Mouse (Mus musculus) neural tube, embryonic 12.5 days (tissue): ENCODE data around the gene S100a4. TPM values are rescaled to one million over a fixed set of nuclear protein-coding genes. Genes with fewer than 3 reads are reported as not detected.
A peak's percentile ranks its signal among the peaks of the same experiment; 100 is the strongest.

Experiments
- ATAC-seq: fragments of 200-750 bp; cut with Nextera tagmentation; 2 replicates; pipeline ENCODE4 v1.8.0; 2017; ENCODE audit warnings: low read depth, mild to moderate bottlenecking, moderate TSS enrichment, moderate library complexity; ENCODE audit not compliant: low FRiP score
- H3K27ac ChIP-seq: fragments of 300-500 bp; sonication (generic); 2 replicates; pipeline ENCODE4 v1.5.1; 2016
- H3K27me3 ChIP-seq: fragments of 300-500 bp; sonication (generic); replicated peaks from 2 replicates; pipeline ENCODE4 v1.6.1; 2016; ENCODE audit warnings: mild to moderate bottlenecking
- H3K36me3 ChIP-seq: fragments of 300-500 bp; sonication (generic); 2 replicates; pipeline ENCODE4 v1.6.1; 2016; ENCODE audit warnings: mild to moderate bottlenecking
- H3K4me1 ChIP-seq: fragments of 300-500 bp; sonication (generic); 2 replicates; pipeline ENCODE4 v1.6.1; 2016
- H3K4me2 ChIP-seq: fragments of 300-500 bp; sonication (generic); replicated peaks from 2 replicates; pipeline ENCODE4 v1.6.1; 2016; ENCODE audit warnings: mild to moderate bottlenecking
- H3K4me3 ChIP-seq: fragments of 300-500 bp; sonication (generic); 2 replicates; pipeline ENCODE4 v1.5.1; 2016
- H3K9ac ChIP-seq: fragments of 300-500 bp; sonication (generic); 2 replicates; pipeline ENCODE4 v1.6.1; 2016; ENCODE audit warnings: mild to moderate bottlenecking
- H3K9me3 ChIP-seq: fragments of 300-500 bp; sonication (generic); 2 replicates; pipeline ENCODE4 v1.6.1; 2016; ENCODE audit warnings: mild to moderate bottlenecking
- WGBS: fragments of 180-500 bp; shearing (Covaris S2); methylation state at CpG from one replicate; pipeline ENCODE4 v1.1.7; 2016; 5-methylcytosine and 5-hydroxymethylcytosine counted together
- polyA plus RNA-seq: library from polyadenylated mRNA; unstranded; fragments of >200 nt; fragmentation: Nextera tagmentation; extraction: Ambion mirVana; gene quantifications from 2 replicates; pipeline ENCODE4 v1.2.1, GENCODE M21; 2016

The S100a4 gene
- polyA plus RNA-seq, 1 experiment from 2014 or later, result 1.0 TPM

GRCm38 (mm10) chr3:90600458-90601195, 2.9 kb upstream of the S100a4 start:
- 84% methylated on average over 8 of the region's 8 CpGs for WGBS
- H3K9ac ChIP-seq, result no peak overlapping the region
- 0 out of 2 replicates have a peak, but pooled peaks cover 7% of the 10 kb centered on the region for H3K4me1 ChIP-seq
- H3K9me3 ChIP-seq, result no peaks in the 10 kb centered on the region
- H3K27ac ChIP-seq, result no peak overlapping the region
- no peak for ATAC-seq
- no peaks in the 10 kb centered on the region for H3K36me3 ChIP-seq
- H3K4me2 ChIP-seq, result no peak overlapping the region
- H3K27me3 ChIP-seq, result no peaks in the 10 kb centered on the region
- no peak overlapping the region for H3K4me3 ChIP-seq

- H3K36me3 ChIP-seq, result no peaks in the 10 kb centered on the region
- H3K4me2 ChIP-seq, result no peak within 1 kb of the TSS
- ATAC-seq, result no peak
- no peak within 1 kb of the TSS for H3K27ac ChIP-seq
- 0 out of 2 replicates have a peak, but pooled peaks cover 7% of the 10 kb centered on the region for H3K4me1 ChIP-seq
- 85% methylated on average over 11 of the region's 11 CpGs for WGBS
- no peaks in the 10 kb centered on the region for H3K9me3 ChIP-seq
- no peak within 1 kb of the TSS for H3K9ac ChIP-seq
- no peaks in the 10 kb centered on the region for H3K27me3 ChIP-seq
- no peak within 1 kb of the TSS for H3K4me3 ChIP-seq
Observed at GRCm38 (mm10) chr3:90601486-90602110, 2.0 kb upstream of the S100a4 start, which contains the start of gene Gm42674. Gene Gm42674, plus strand, starts transcription at chr3:90601904.

DNA sequence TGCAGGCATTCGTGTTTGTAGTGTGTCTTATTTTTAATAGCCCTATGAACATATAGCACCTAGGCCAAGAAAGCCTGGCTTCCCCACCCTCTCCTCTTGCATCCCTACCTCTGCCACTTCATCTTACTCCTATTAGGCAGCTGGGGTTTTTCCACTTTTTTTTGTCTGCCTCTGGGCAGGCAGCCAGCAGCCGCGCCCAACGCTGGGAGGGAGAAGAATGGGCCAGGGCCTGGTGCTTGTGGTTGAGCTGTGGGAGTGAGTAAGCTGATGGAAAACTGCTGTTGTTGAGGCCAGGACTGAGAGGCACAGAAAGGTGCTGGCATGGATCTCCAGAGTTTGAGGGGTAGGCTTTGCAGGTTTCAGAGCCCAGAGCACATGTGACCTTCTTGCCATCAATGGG, 845 bp downstream of the S100a4 start:
- ATAC-seq, result no peak
- Histone ChIP-seq H3K27ac (no peak overlapping the region), H3K27me3 (no peaks in the 10 kb centered on the region), H3K4me1 (0 out of 2 replicates have a peak, but pooled peaks cover 7% of the 10 kb centered on the region), H3K9me3 (no peaks in the 10 kb centered on the region), H3K9ac (no peak overlapping the region), H3K36me3 (no peaks in the 10 kb centered on the region), H3K4me3 (no peak overlapping the region), H3K4me2 (no peak overlapping the region)
- 79% methylated on average over 4 of the region's 4 CpGs for WGBS

GRCm38 (mm10) chr3:90605049-90605448, 1.5 kb downstream of the S100a4 start:
- Histone ChIP-seq H3K9ac (no peak overlapping the region), H3K27ac (no peak overlapping the region), H3K36me3 (no peaks in the 10 kb centered on the region), H3K9me3 (no peaks in the 10 kb centered on the region), H3K4me2 (no peak overlapping the region), H3K27me3 (no peaks in the 10 kb centered on the region), H3K4me3 (no peak overlapping the region), H3K4me1 (0 out of 2 replicates have a peak, but pooled peaks cover 7% of the 10 kb centered on the region)
- no peak for ATAC-seq
- 83% methylated on average over 3 of the region's 3 CpGs for WGBS

DNA sequence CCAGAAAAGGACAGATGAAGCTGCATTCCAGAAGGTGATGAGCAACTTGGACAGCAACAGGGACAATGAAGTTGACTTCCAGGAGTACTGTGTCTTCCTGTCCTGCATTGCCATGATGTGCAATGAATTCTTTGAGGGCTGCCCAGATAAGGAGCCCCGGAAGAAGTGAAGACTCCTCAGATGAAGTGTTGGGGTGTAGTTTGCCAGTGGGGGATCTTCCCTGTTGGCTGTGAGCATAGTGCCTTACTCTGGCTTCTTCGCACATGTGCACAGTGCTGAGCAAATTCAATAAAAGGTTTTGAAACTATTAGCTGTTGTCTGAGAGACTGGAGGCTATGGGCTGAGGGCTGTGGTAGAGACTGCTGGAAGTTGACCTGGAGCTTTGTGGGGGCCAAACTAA, 2.2 kb downstream of the S100a4 start:
- no peak overlapping the region for H3K9ac ChIP-seq
- H3K27me3 ChIP-seq, result no peaks in the 10 kb centered on the region
- 89% methylated on average over 2 of the region's 2 CpGs for WGBS
- H3K9me3 ChIP-seq, result no peaks in the 10 kb centered on the region
- ATAC-seq, result no peak
- H3K27ac ChIP-seq, result no peak overlapping the region
- H3K4me3 ChIP-seq, result no peak overlapping the region
- H3K36me3 ChIP-seq, result no peaks in the 10 kb centered on the region
- no peak overlapping the region for H3K4me2 ChIP-seq
- H3K4me1 ChIP-seq, result 0 out of 2 replicates have a peak, but pooled peaks cover 7% of the 10 kb centered on the region

- H3K9ac ChIP-seq, result no peak overlapping the region
- WGBS, result 89% methylated on average over 6 of the region's 6 CpGs
Observed at GRCm38 (mm10) chr3:90606185-90606584, 2.6 kb downstream of the S100a4 start.

GRCm38 (mm10) chr3:90607361-90607760, 3.8 kb downstream of the S100a4 start:
- 86% methylated on average over 3 of the region's 3 CpGs for WGBS

More at GRCm38 (mm10) chr3:90606185-90606584, 2.6 kb downstream of the S100a4 start:
- H3K27me3 ChIP-seq, result no peaks in the 10 kb centered on the region
- H3K4me2 ChIP-seq, result no peak overlapping the region
- H3K4me1 ChIP-seq, result 0 out of 2 replicates have a peak, but pooled peaks cover 7% of the 10 kb centered on the region
- H3K9me3 ChIP-seq, result no peaks in the 10 kb centered on the region
- H3K36me3 ChIP-seq, result no peaks in the 10 kb centered on the region
- H3K4me3 ChIP-seq, result no peak overlapping the region
- H3K27ac ChIP-seq, result no peak overlapping the region
- ATAC-seq, result no peak

DNA sequence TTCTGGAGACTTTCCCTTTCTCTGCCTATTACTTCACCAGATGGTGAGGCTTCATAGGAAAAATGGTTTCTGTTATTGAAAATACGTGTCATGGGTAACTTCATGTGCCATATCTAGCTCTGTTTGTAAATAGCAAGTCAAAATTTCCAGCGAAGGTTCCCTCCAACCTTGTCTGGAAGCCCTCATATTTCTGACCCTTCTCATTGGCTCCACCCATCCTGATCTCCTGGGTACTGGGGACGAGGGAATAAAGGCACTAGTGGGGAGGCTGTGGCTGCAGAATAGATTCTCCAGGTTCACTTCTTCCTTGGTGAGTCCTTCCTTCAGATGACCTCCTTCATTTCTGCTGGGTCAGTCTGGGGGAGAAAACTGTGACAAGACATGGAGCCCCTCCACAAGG, 4.7 kb downstream of the S100a4 start, which contains the start of gene S100a5:
S100a5 (plus strand) TSS at position 301 of the 400 bp plus-strand sequence.
- no peak within 1 kb of the TSS for H3K4me3 ChIP-seq
- 0 out of 2 replicates have a peak, but pooled peaks cover 13% of the 10 kb centered on the region for H3K4me1 ChIP-seq
- no peak within 1 kb of the TSS for H3K9ac ChIP-seq
- no peak within 1 kb of the TSS for H3K4me2 ChIP-seq
- 71% methylated on average over 3 of the region's 3 CpGs for WGBS
- H3K9me3 ChIP-seq, result no peaks in the 10 kb centered on the region
- no peaks in the 10 kb centered on the region for H3K36me3 ChIP-seq
- no peak within 1 kb of the TSS for H3K27ac ChIP-seq
- H3K27me3 ChIP-seq, result peaks cover 3% of the 10 kb centered on the region; the same call in 1 of the 2 replicates
- no peak for ATAC-seq

More at GRCm38 (mm10) chr3:90607361-90607760, 3.8 kb downstream of the S100a4 start:
- Histone ChIP-seq H3K4me3 (no peak overlapping the region), H3K27me3 (no peaks in the 10 kb centered on the region), H3K36me3 (no peaks in the 10 kb centered on the region), H3K4me1 (0 out of 2 replicates have a peak, but pooled peaks cover 7% of the 10 kb centered on the region), H3K9ac (no peak overlapping the region), H3K9me3 (no peaks in the 10 kb centered on the region), H3K4me2 (no peak overlapping the region), H3K27ac (no peak overlapping the region)
- no peak for ATAC-seq

GRCm38 (mm10) chr3:90609102-90609501, 5.5 kb downstream of the S100a4 start:
- ATAC-seq, result no peak
- H3K27ac ChIP-seq, result no peak overlapping the region
- no peaks in the 10 kb centered on the region for H3K36me3 ChIP-seq
- no peaks in the 10 kb centered on the region for H3K9me3 ChIP-seq
- no peak overlapping the region for H3K4me3 ChIP-seq
- peaks cover 8% of the 10 kb centered on the region; the same call in 1 of the 2 replicates for H3K27me3 ChIP-seq
- H3K4me2 ChIP-seq, result no peak overlapping the region
- H3K9ac ChIP-seq, result no peak overlapping the region
- 0 out of 2 replicates have a peak, but pooled peaks cover 15% of the 10 kb centered on the region for H3K4me1 ChIP-seq

GRCm38 (mm10) chr3:90611494-90611893, 7.9 kb downstream of the S100a4 start:
- 86% methylated on average over 3 of the region's 3 CpGs for WGBS
- H3K4me2 ChIP-seq, result no peak overlapping the region
- H3K4me3 ChIP-seq, result no peak overlapping the region
- no peaks in the 10 kb centered on the region for H3K36me3 ChIP-seq
- H3K4me1 ChIP-seq, result 0 out of 2 replicates have a peak, but pooled peaks cover 9% of the 10 kb centered on the region
- no peak overlapping the region for H3K27ac ChIP-seq
- no peaks in the 10 kb centered on the region for H3K9me3 ChIP-seq
- no peak overlapping the region for H3K9ac ChIP-seq
- peaks cover 8% of the 10 kb centered on the region; the same call in 1 of the 2 replicates for H3K27me3 ChIP-seq
- ATAC-seq, result no peak

DNA sequence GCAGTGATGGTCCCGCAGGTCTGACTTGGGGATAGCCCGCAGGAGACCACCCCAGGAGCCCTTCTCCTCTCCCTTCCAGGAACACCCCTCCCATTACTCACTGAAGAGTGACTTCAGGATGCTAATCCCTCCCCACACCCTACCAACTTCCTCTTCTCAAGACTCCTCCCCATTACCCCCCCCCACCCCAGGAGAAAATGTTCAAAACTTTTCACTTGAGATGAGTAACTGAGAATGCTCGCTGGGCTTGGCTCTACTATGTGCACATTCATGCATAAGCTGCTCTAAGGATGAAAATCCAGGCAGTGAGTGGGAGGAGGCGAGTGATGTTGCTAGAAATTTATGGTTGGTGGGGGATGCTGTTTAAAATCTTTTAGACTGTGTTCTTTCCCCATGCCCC, 8.5 kb downstream of the S100a4 start:
- H3K9ac ChIP-seq, result no peak overlapping the region
- ATAC-seq, result no peak
- WGBS, result 64% methylated on average over 4 of the region's 4 CpGs
- H3K27ac ChIP-seq, result no peak overlapping the region
- H3K27me3 ChIP-seq, result peaks cover 8% of the 10 kb centered on the region; the same call in 1 of the 2 replicates
- no peaks in the 10 kb centered on the region for H3K36me3 ChIP-seq
- 0 out of 2 replicates have a peak, but pooled peaks cover 9% of the 10 kb centered on the region for H3K4me1 ChIP-seq
- no peak overlapping the region for H3K4me3 ChIP-seq
- H3K4me2 ChIP-seq, result no peak overlapping the region
- no peaks in the 10 kb centered on the region for H3K9me3 ChIP-seq

- peak within 1 kb of the TSS; percentile 31 for H3K4me3 ChIP-seq
- no peaks in the 10 kb centered on the region for H3K36me3 ChIP-seq
- 0 out of 2 replicates have a peak, but pooled peaks cover 9% of the 10 kb centered on the region for H3K4me1 ChIP-seq
- H3K27me3 ChIP-seq, result peaks cover 8% of the 10 kb centered on the region; the same call in 1 of the 2 replicates
- peak within 1 kb of the TSS; percentile 73 for H3K4me2 ChIP-seq
- ATAC-seq, result peak; percentile 72
- H3K9me3 ChIP-seq, result no peaks in the 10 kb centered on the region
- WGBS, result 1% methylated on average over 23 of the region's 23 CpGs
- H3K9ac ChIP-seq, result peak within 1 kb of the TSS; percentile 45; the same call in 1 of the 2 replicates
- H3K27ac ChIP-seq, result no peak within 1 kb of the TSS
Observed at GRCm38 (mm10) chr3:90612728-90613291, 9.2 kb downstream of the S100a4 start, which contains the start of gene S100a6. Gene S100a6, plus strand, starts transcription at chr3:90612882.
